Mouse (Mus musculus): ENCODE measurements around the gene Tulp2.

DNA sequence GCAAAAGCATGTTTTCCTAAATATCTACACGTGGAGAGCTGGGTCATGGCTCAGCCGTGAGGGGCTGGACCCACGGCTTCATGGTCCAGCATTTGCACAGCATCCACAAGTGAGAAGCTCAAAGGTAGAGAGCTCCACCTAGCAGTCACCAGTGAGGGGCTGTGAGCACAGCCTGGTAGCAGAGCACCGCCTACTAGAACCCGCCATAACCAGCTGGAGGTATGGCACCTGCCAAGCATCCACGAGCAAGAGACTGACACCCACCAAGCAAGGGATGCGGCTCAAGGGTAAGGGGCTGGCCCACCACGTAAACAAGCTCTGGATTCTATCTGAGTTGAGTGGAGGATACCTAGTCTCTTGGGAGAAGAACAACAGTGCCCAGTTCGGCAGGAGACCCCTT is 16.1 kb upstream of the Tulp2 start:
- no peak for TF ChIP-seq CTCF (IDR thresholded peaks at IDR 0.05; ENCODE audit: extremely low read depth, insufficient read depth, insufficient read length, insufficient replicate concordance)
- no peak for TF ChIP-seq POLR2A (IDR thresholded peaks at IDR 0.05; ENCODE audit: low read depth, low read length)
